Mouse (Mus musculus) 416B (cell line): ENCODE results near the gene Tpra1.

Experiments
- DNase-seq: peaks from one replicate; pipeline ENCODE4 v3.0.0; 2011; ENCODE audit warnings: low read depth

The Tpra1 gene

GRCm38 (mm10) chr6:88901947-88902820, at the start of gene Tpra1:
Gene Tpra1, plus strand, starts transcription at chr6:88902251.
- DNase-seq: peak; percentile 98

GRCm38 (mm10) chr6:88854509-88854908, 47.5 kb upstream of the Tpra1 start:
- DNase-seq: no peak

- peak; percentile 81 for DNase-seq
Measured at GRCm38 (mm10) chr6:88855636-88856035, 46.4 kb upstream of the Tpra1 start.

GRCm38 (mm10) chr6:88857249-88857648, 44.8 kb upstream of the Tpra1 start:
- DNase-seq: no peak

DNA sequence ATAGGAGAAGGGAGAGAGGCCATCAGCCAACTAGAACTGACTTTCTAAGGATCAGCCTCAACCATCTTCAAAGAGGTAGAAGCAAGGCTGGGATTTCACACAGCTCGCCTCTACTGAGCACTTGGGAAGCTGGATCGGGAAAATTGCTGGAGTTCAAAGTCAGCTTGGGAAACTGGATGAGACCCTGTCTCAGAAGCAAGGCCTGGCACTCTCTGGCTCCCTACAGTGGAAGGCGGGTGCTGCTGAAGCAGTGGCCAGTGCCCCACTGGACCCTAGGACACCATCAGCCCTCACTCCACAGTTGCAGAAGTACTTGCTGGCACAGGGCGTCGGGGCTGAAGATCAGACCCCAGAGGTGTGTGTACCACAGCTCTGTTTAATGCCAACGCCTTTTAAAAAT, 44.2 kb upstream of the Tpra1 start:
- no peak for DNase-seq

- DNase-seq: no peak
Measured at GRCm38 (mm10) chr6:88858341-88858740, 43.7 kb upstream of the Tpra1 start.

DNA sequence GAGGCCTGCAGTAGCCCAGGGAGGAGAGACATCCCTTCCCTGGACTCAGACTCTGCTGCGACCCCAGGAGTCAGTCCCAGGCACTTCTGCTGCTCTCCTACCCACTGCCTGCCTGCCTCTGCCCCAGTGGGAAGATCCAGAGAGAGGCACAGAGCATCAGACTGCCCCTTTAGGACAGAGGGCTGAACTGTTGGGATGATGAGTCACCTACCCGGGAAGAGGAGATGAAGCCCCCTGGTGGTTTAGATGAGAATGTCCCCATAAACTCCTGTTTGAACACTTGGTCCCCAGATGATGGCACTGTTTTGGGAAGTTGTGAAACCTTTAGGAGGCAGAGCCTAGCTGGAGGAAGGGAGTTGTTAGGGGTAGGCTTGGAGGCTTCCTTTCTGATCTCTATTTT, 41.1 kb upstream of the Tpra1 start:
- DNase-seq: peak; percentile 92

- no peak for DNase-seq
Measured at GRCm38 (mm10) chr6:88865704-88866103, 36.3 kb upstream of the Tpra1 start.

- peak; percentile 78 for DNase-seq
Measured at GRCm38 (mm10) chr6:88869459-88869858, 32.6 kb upstream of the Tpra1 start.

- DNase-seq: no peak
Measured at GRCm38 (mm10) chr6:88870594-88870993, 31.5 kb upstream of the Tpra1 start.

DNA sequence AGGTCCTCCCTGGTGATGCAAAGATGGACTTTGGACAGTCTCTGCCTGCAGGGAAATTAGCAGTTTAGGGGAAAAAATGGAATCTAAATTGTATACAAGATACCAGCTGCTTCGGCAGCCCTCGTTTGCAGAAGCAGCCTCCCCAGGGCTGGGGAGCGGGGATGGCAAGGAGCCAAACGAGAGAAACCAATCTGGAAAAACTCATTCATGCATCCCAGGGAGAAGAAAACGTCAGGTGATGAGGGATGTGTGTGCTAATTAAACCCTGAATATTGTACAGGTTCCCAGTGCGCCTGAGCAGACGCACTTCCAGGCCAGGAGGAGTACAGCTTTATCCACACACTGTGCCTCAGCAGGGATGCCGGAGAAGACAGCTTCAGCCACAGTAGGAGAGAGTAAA, 30.5 kb upstream of the Tpra1 start:
- DNase-seq: no peak

GRCm38 (mm10) chr6:88872811-88873210, 29.2 kb upstream of the Tpra1 start:
- no peak for DNase-seq

DNA sequence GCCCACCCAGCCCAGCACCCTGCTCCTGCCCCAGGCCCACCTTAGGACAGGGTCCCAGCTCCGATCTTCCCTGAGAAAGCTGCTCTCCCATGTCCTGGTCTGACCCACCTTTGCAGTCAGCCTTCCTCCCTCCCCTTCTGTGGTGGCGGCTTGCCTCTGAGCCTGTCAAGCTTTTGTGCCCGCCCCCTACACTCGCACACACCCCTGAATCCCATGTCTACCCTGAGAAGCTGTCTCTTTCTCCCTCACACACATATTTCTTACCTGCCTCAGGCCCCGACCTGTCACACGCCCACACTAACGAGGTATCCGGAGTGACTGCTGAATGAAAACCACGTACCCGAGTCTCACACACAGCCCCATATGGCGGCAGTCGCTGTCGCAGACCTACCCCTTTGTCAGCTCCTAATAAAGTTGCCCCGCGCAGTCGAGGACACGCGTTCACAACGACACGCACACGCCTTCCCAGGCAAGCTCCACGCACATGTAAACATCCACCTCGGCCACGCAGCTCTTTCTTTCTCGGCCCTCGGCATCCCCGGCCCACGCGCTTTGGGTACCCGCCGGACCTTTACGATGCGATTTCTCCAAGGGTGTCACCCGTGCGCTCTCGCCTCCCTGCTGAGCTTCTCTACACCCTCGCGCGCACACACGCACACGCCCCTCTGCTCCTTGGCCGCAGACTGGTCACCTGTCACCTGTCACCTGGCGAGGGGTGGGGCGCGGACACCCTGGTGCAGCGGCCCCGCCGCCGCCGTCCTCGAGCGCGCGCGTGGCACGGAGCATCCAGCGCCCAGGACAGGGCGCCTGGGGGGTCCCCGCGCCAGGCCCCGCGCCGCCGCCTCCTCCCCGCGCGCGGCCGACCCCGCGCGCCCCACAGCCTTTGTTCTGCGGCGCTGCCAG, 27.8 kb upstream of the Tpra1 start:
- no peak for DNase-seq

- DNase-seq: no peak
Measured at GRCm38 (mm10) chr6:88874868-88875508, 27.1 kb upstream of the Tpra1 start, which contains the start of gene Podxl2. Gene Podxl2, minus strand, starts transcription at chr6:88875044.

- peak; percentile 39 for DNase-seq
Measured at GRCm38 (mm10) chr6:88879471-88879870, 22.6 kb upstream of the Tpra1 start.

- DNase-seq: no peak
Measured at GRCm38 (mm10) chr6:88881334-88881733, 20.7 kb upstream of the Tpra1 start.

- DNase-seq: no peak
Measured at GRCm38 (mm10) chr6:88884195-88884594, 17.9 kb upstream of the Tpra1 start.

DNA sequence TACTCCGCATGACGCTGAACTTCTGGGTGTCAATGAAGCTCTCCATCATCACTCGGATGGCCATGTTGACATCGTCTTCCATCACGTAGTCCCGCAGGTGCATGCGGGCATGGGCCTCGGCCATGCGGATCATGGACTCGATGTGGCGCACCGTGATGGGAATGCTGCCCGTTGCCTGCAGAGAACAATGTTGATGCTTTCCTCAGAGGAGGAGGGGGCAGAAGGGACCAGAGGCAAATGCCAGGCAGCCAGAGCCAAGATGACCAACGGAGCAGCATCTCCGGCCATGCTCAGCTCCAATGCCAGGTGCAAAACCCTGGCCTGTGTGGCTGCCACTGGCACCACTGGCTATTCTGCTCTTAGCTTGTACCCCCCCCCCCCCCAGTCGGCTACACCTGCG, 17.4 kb upstream of the Tpra1 start:
- no peak for DNase-seq

- no peak for DNase-seq
Measured at GRCm38 (mm10) chr6:88885644-88886416, 16.2 kb upstream of the Tpra1 start.

- no peak for DNase-seq
Measured at GRCm38 (mm10) chr6:88886417-88886967, 15.6 kb upstream of the Tpra1 start.

GRCm38 (mm10) chr6:88889410-88890042, 12.5 kb upstream of the Tpra1 start:
- DNase-seq: no peak
